Mouse (Mus musculus): Measurements from ENCODE around the gene Mindy4b-ps. TPM values are rescaled to one million over a fixed set of nuclear protein-coding genes. Genes with fewer than 3 reads are reported as not detected.

The Mindy4b-ps gene
- polyA plus RNA-seq (2012; rRNA removed; ENCODE audit: low replicate concordance) = not detected in 2 replicates

GRCm38 (mm10) chr3:58822211-58822610 is at the start of gene Mindy4b-ps:
Gene Mindy4b-ps (minus strand): TSS chr3:58822311.

Other genes starting within 250 kb of the Mindy4b-ps start
- 53.1 and 53.5 TPM in 2 replicates for gene Selenot, start 245.7 kb downstream of the Mindy4b-ps start, polyA plus RNA-seq (2012; rRNA removed; ENCODE audit: low replicate concordance)
- 0.06 and 0.16 TPM in 2 replicates for gene Erich6, start 185.1 kb downstream of the Mindy4b-ps start, polyA plus RNA-seq (2012; rRNA removed; ENCODE audit: low replicate concordance)
- gene Siah2, start 129.9 kb downstream of the Mindy4b-ps start, polyA plus RNA-seq (2012; rRNA removed; ENCODE audit: low replicate concordance) = 6.9 and 14.5 TPM in 2 replicates
- 0.06 and 0.07 TPM in 2 replicates for gene Clrn1, start 63.0 kb upstream of the Mindy4b-ps start, polyA plus RNA-seq (2012; rRNA removed; ENCODE audit: low replicate concordance)
- gene Med12l, start 183.5 kb upstream of the Mindy4b-ps start, polyA plus RNA-seq (2012; rRNA removed; ENCODE audit: low replicate concordance) = 3.0 and 3.2 TPM in 2 replicates